8 mouse cellular contexts compared by ENCODE assay signal in genomic region chr2:76647883-76648570, GRCm38 (mm10). TPM values are rescaled to one million over a fixed set of nuclear protein-coding genes. Genes with fewer than 3 reads are reported as not detected.
DNase-seq lines count a peak whose midpoint lies in the region; ATAC-seq lines count a peak whose summit lies in the region.

Prkra (minus strand) TSS chr2:76648015.
Pjvk (plus strand) TSS chr2:76648476.

- H3K27ac ChIP-seq in hindbrain, embryonic 15.5 days (replicated peaks) = peak within 1 kb of the TSS; percentile 86

- DNase-seq in R1 (ENCODE audit: low read depth, low spot score) = peak; percentile 97
- peak; percentile 99 for DNase-seq in cerebellum, postnatal 25 days
- DNase-seq in frontal cortex, postnatal 25 days (ENCODE audit: low spot score in 2 of 2) = peak; percentile 91 to 96
- peak; percentile 93 for DNase-seq in left cerebral cortex, adult 11 months (ENCODE audit: low spot score)
- DNase-seq in lung, postnatal 4 days = peak; percentile 98 to 100
- peak; percentile 97 for DNase-seq in retina, postnatal 7 days (ENCODE audit: low read depth, low spot score)
- DNase-seq in urinary bladder, adult 2 months (ENCODE audit: low spot score) = peak; percentile 84

- H3K9ac ChIP-seq in hindbrain, embryonic 15.5 days = peak within 1 kb of the TSS; percentile 75

- no peaks in the 10 kb centered on the region for H3K36me3 ChIP-seq in hindbrain, embryonic 15.5 days

- H3K4me3 ChIP-seq in hindbrain, embryonic 15.5 days = peak within 1 kb of the TSS; percentile 54

- no peaks in the 10 kb centered on the region for H3K27me3 ChIP-seq in hindbrain, embryonic 15.5 days

- H3K4me1 ChIP-seq in hindbrain, embryonic 15.5 days (replicated peaks) = peaks cover 22% of the 10 kb centered on the region

- H3K4me2 ChIP-seq in hindbrain, embryonic 15.5 days = peak within 1 kb of the TSS; percentile 70

- under 1% methylated on average over 41 of the region's 42 CpGs for WGBS in hindbrain, embryonic 15.5 days

- peak; percentile 99 for ATAC-seq in hindbrain, embryonic 15.5 days (ENCODE audit: low FRiP score, low read depth)

- no peaks in the 10 kb centered on the region for H3K9me3 ChIP-seq in hindbrain, embryonic 15.5 days

RNA-seq across cellular contexts. Expression of gene Prkra, which starts in this region (rescaled TPM):
- 101 and 103 TPM in 2 replicates for polyA plus RNA-seq in hindbrain, embryonic 15.5 days (2015; fragmentation: Nextera tagmentation; extraction: Ambion mirVana)
- 36.5 and 40.3 TPM in 2 replicates for polyA plus RNA-seq in urinary bladder, adult 2 months (2012; rRNA removed)

RNA-seq across cellular contexts. Expression of gene Pjvk, which starts in this region (rescaled TPM):
- 0.40 and 0.51 TPM in 2 replicates for polyA plus RNA-seq in hindbrain, embryonic 15.5 days (2015; fragmentation: Nextera tagmentation; extraction: Ambion mirVana)
- 0.09 and 0.10 TPM in 2 replicates for polyA plus RNA-seq in urinary bladder, adult 2 months (2012; rRNA removed)

Comparison
In these comparisons a context has a peak if more than half of its experiments do, and no peak if none do; other contexts are left out.
1. Peak in every context shown above with its lines: DNase-seq, ATAC-seq, H3K4me3 ChIP-seq and H3K27ac ChIP-seq.